Mouse (Mus musculus) granulocyte monocyte progenitor cell, adult 5-6 weeks (primary cell): ENCODE measurements at regions not wholly inside any gene's neighbourhood (a gene's known extent, or its start where the extent isn't known, plus 50 kb on each side); places are given as distances from the start of the nearest gene placed in this dataset.

Experiments
- ATAC-seq: replicated peaks from 2 replicates; pipeline ENCODE4 v1.8.0; 2016; ENCODE audit warnings: mild to moderate bottlenecking, moderate TSS enrichment, inconsistent platforms; ENCODE audit not compliant: poor library complexity, severe bottlenecking

DNA sequence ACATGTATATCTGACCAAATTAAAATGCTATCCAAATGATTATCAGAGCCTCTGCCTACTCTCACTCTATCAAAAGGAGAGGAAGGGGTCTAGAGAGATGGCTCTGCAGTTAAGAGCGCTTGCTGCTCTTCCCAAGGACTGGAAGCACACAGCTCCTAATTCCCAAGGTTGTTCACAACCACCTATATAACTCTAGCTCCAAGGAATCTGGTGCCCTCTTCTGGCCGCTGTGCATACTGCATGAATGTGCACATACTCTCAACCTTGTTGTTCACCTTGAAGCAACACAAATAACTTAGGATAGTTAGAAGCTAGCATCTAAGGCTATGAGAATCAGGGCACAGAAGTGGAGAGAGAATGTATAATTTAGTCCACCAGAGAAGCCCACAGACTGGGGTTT lies 86.6 kb upstream of the Paip1 start:
- ATAC-seq, result peak; percentile 95

DNA sequence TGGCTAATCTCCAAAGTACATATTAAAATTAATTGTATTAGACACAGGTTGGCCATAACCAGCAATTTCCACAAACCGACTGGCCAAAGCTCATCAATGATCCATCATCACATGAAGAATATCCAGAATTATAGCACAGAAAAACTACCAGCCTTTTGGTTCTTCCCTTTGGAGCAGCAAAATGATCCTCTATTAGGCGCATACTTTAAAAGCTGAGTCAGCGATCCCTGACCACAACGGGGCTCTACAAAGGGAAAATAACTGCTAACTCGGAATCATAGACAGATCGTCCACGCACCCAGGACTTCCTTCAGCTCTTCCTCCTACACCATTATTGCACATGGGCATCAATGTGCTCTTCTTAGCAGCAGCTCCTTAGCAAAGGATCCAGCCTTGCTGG lies 85.6 kb upstream of the Paip1 start:
- no peak for ATAC-seq

DNA sequence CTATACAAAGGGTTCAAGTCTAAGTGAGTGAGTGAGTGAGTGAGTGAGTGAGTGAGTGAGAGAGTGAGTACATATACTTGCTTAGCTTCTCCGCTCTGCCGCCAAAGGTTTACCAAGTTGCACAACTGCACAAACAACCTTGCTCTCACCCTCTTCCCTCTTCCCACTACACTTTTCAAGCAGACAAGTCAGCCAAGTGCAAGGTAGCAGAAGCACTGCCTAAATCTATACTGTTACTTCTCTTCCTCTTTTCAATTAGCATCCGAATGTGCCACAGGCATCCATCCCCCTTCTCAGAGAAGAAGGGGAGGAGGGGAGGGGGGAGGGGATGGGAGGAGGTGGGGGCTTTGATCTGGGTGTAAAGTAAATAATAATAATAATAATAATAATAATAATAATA lies 80.4 kb upstream of the Paip1 start:
- ATAC-seq, result no peak

DNA sequence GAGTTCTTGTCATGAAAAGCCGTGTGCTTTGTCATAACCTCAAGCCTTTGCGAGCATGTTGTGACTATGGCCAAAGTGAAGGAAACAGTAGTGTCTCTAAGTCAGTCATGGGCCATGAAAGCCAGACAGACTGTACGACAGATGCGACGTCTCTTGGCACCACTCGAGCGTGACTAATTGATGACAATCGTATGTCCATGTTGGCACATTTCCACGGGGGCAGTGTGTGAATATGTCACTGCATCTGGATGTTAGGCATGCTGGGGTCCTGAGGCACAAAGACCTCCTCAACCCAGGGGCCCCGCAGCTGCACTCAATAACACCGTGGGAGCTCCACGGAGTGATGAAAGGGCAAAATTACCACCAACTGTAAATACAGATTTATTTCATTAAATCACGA lies 77.1 kb upstream of the Paip1 start:
- no peak for ATAC-seq

DNA sequence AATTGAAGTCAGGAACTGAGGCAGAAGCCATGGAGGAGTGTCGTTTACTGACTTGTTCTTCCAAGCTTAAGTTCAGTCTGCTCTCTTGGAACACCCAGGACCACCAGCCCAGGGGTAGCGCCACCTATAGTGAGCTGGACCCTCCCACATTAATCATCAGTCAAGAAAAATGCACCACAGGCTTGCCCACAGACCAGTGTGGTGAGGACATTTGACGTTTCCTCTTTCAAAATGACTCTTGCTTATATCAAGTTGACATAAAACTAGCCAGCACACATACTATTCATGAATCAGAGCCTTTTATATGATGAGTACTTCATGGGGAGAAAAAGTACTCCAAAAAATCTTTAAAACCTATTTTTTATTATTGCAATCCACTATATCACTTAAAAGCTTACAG lies 69.7 kb upstream of the Paip1 start:
- ATAC-seq, result peak; percentile 75

DNA sequence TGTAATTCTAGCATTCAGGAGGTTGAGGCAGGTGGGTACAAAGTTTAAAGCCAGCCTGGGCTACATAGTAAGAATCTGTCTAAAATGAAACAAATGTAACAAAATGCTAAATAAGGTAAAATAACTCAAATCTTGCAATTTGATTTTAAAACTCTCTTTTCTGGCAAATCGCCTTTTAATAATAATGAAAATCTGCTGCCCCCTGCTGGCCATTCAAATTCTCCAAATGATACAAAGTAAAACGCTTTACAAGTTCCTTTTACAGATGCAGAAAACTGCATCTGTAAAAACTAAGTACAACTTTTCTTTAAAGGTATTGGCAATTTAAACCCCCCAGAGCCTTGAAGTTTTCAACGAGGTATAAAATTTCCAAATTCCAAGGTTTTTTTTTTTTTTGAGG lies 65.0 kb upstream of the Paip1 start:
- no peak for ATAC-seq

DNA sequence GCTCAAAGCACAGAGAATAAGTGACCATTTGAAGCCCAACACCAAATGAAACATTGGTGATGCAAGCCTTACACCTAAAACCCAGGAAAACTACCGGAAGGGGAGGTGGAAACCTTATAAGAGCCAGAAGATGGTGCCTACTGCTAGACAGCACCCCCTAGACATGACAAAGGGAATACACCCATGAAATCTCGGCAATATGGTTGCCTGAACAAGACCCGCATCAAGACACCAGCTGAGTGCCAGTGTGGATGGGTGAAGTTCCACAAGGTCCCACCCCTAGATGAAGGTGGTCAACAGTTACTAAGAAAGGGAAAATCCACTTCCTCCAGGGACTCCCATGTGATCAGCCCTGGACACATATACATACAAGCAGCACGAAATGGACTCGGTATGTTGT lies 64.2 kb upstream of the Paip1 start:
- ATAC-seq, result 0 out of 2 replicates have a peak, but pooled peaks have one; percentile 22

DNA sequence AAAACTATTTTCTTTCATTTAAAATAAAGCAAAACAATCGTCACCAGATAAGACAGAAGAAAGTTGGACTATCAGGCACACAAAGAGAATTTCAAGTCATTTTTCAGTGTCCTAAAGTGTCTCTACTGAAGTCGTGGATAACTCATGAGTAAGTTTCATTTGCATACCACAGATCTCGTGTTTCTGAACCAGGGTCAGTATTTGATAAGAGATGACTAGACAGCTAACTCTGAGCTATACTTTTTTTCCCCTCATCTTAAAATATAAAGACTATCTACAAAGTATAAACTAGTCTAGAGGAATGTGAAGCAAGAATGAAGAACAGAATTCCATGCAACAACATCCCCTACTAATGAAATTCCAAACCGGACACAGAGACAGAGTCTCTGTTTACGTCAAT lies 60.9 kb upstream of the Paip1 start:
- no peak for ATAC-seq

DNA sequence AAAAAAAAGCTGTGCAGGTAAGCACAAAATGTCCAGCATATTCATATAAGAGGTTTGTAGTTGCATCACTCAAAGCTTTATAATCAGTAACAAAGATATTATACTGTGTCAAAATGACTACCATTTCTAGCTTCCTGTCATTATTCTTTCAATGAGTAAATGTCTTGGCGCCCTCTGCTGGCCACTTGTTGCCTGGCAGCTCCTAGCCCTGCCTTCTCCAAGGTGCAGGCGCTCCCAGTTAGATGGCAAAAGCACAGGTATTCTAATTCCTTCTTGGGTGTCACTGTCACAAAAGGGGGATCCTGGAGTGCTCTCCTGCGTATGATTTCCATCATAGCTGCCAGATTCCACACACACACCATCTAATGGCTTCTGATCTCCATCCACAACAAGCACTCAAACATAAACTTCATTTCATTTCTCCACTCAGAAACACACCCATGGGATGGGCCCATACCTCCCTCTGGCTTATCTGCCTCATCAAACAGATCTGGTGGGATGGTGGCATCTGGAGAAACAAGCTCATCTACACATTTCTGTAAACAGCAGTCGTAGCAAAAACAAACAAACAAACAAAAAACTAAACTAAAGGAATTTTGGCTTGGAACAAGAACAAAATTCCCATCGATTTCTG lies 49.9 kb upstream of the Paip1 start:
- peak; percentile 88 for ATAC-seq
